Mouse (Mus musculus) erythroblast, embryonic 14.5 days (primary cell): ENCODE data around the gene Flrt1.

ENCODE experiments used
- GATA1 ChIP-seq: IDR thresholded peaks from 2 replicates; pipeline ENCODE4 v1.6.1; 2012; ENCODE audit warnings: low read length, inconsistent platforms, mixed read lengths
- TAL1 ChIP-seq: IDR thresholded peaks from 3 replicates; pipeline ENCODE4 v1.6.1; 2012; ENCODE audit warnings: low read length, inconsistent platforms, mixed read lengths

- TF ChIP-seq GATA1 = no peak
- no peak for TF ChIP-seq TAL1
Observed at GRCm38 (mm10) chr19:7121252-7121651, 15.7 kb upstream of the Flrt1 start.
